Mouse (Mus musculus): ENCODE measurements at regions not wholly inside any gene's neighbourhood (a gene's known extent, or its start where the extent isn't known, plus 50 kb on each side); places are given as distances from the start of the nearest gene placed in this dataset.

GRCm38 (mm10) chr3:137798769-137799168 is 65.5 kb upstream of the H2afz start:
- TF ChIP-seq CTCF (conservative IDR thresholded peaks at IDR 0.05 in 1 of 2, IDR thresholded peaks at IDR 0.05 in 1 of 2; ENCODE audit: low read depth in 2 of 2, low read length in 2 of 2): no peak
- TF ChIP-seq MEF2A (IDR thresholded peaks at IDR 0.05; ENCODE audit: borderline replicate concordance, low read depth, low read length): no peak
- no peak for TF ChIP-seq MAX (IDR thresholded peaks at IDR 0.05; ENCODE audit: low read length)
- TF ChIP-seq POLR2AphosphoS2 (IDR thresholded peaks at IDR 0.05; ENCODE audit: low read depth, low read length): no peak
- TF ChIP-seq USF2 (conservative IDR thresholded peaks at IDR 0.05; ENCODE audit: low read depth, low read length): no peak
- TF ChIP-seq JUN (IDR thresholded peaks at IDR 0.05; ENCODE audit: insufficient read depth, low read depth, low read length): no peak
